Mouse (Mus musculus): ENCODE data around the gene Hs3st3b1.

DNA sequence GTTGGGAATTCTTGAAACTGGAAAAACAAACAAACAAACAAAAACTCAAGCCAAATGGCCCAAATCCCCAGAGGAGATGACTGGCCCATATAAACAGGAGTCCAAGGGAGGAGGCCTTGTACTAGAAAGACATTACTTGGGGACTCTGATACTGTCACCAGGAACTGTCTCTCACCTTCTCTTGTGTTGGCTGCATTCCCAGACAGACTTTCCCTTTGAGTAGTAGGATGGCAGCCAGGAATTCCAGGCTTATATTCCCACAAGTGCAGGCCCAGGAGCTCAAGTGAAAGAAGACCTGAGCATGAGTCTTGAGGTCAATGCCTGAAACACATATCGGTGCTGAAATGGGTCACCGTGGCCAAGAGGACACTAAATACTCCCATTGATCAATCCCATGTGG lies 24.9 kb upstream of the Hs3st3b1 start:
- no peak for TF ChIP-seq CTCF (conservative IDR thresholded peaks at IDR 0.05; ENCODE audit: low read length)
- TF ChIP-seq NANOG (IDR thresholded peaks at IDR 0.05; ENCODE audit: borderline replicate concordance, low read length), result no peak
- TF ChIP-seq POU5F1 (IDR thresholded peaks at IDR 0.05; ENCODE audit: borderline replicate concordance, low read length), result no peak
